Mouse (Mus musculus): ENCODE results near the gene Hacl1. TPM values are rescaled to one million over a fixed set of nuclear protein-coding genes. Genes with fewer than 3 reads are reported as not detected.

Hacl1 gene
- polyA plus RNA-seq, 1 experiment from 2014 or later, result 13.4 TPM

GRCm38 (mm10) chr14:31577966-31578735, 62.9 kb downstream of the Hacl1 start:
- H3K4me2 ChIP-seq (ENCODE audit: low read depth, low read length), result no peak overlapping the region
- no peaks in the 10 kb centered on the region for H3K9me3 ChIP-seq (ENCODE audit: control insufficient read depth, low read length)
- WGBS, result 41% methylated on average over 9 of the region's 9 CpGs
- DNase-seq (ENCODE audit: low spot score), result no peak
- H3K27ac ChIP-seq (replicated peaks; ENCODE audit: low read depth, low read length), result no peak overlapping the region
- no peak for ATAC-seq (ENCODE audit: low read depth)
- no peaks in the 10 kb centered on the region for H3K27me3 ChIP-seq (replicated peaks; ENCODE audit: control insufficient read depth, insufficient read depth, low read length)
- no peak overlapping the region for H3K9ac ChIP-seq (ENCODE audit: low read depth, low read length)
- no peak overlapping the region for H3K4me3 ChIP-seq (ENCODE audit: low read depth, low read length)
- H3K36me3 ChIP-seq (ENCODE audit: control insufficient read depth, insufficient read depth, low read length), result no peaks in the 10 kb centered on the region
- peaks cover 16% of the 10 kb centered on the region for H3K4me1 ChIP-seq (ENCODE audit: control insufficient read depth, insufficient read depth, low read length)

- Histone ChIP-seq H3K36me3 (ENCODE audit: control insufficient read depth, insufficient read depth, low read length) (no peaks in the 10 kb centered on the region), H3K27ac (replicated peaks; ENCODE audit: low read depth, low read length) (no peak overlapping the region), H3K27me3 (replicated peaks; ENCODE audit: control insufficient read depth, insufficient read depth, low read length) (no peaks in the 10 kb centered on the region), H3K9ac (ENCODE audit: low read depth, low read length) (no peak overlapping the region), H3K4me1 (ENCODE audit: control insufficient read depth, insufficient read depth, low read length) (peaks cover 16% of the 10 kb centered on the region), H3K4me2 (ENCODE audit: low read depth, low read length) (no peak overlapping the region), H3K9me3 (ENCODE audit: control insufficient read depth, low read length) (no peaks in the 10 kb centered on the region), H3K4me3 (ENCODE audit: low read depth, low read length) (no peak overlapping the region)
- DNase-seq (ENCODE audit: low spot score) (no peak), ATAC-seq (ENCODE audit: low read depth) (no peak)
- WGBS, result 45% methylated on average over 10 of the region's 10 CpGs
Measured at GRCm38 (mm10) chr14:31576846-31577697, 64.0 kb downstream of the Hacl1 start.

- no peak overlapping the region for H3K27ac ChIP-seq (replicated peaks; ENCODE audit: low read depth, low read length)
- no peak for DNase-seq (ENCODE audit: low spot score)
- H3K9me3 ChIP-seq (ENCODE audit: control insufficient read depth, low read length), result no peaks in the 10 kb centered on the region
- 67% methylated on average over 9 of the region's 9 CpGs for WGBS
- H3K4me3 ChIP-seq (ENCODE audit: low read depth, low read length), result no peak overlapping the region
- ATAC-seq (ENCODE audit: low read depth), result peak; percentile 36; the same call in 1 of the 2 replicates
- no peak overlapping the region for H3K4me2 ChIP-seq (ENCODE audit: low read depth, low read length)
- H3K27me3 ChIP-seq (replicated peaks; ENCODE audit: control insufficient read depth, insufficient read depth, low read length), result no peaks in the 10 kb centered on the region
- peak overlapping the region; percentile 27; the same call in 1 of the 2 replicates for H3K9ac ChIP-seq (ENCODE audit: low read depth, low read length)
- H3K36me3 ChIP-seq (ENCODE audit: control insufficient read depth, insufficient read depth, low read length), result no peaks in the 10 kb centered on the region
- peaks cover 16% of the 10 kb centered on the region for H3K4me1 ChIP-seq (ENCODE audit: control insufficient read depth, insufficient read depth, low read length)
Measured at GRCm38 (mm10) chr14:31575866-31576265, 65.2 kb downstream of the Hacl1 start.

GRCm38 (mm10) chr14:31574903-31575665, 66.0 kb downstream of the Hacl1 start:
- Histone ChIP-seq H3K27ac (replicated peaks; ENCODE audit: low read depth, low read length) (no peak overlapping the region), H3K36me3 (ENCODE audit: control insufficient read depth, insufficient read depth, low read length) (no peaks in the 10 kb centered on the region), H3K9ac (ENCODE audit: low read depth, low read length) (no peak overlapping the region), H3K27me3 (replicated peaks; ENCODE audit: control insufficient read depth, insufficient read depth, low read length) (no peaks in the 10 kb centered on the region), H3K4me2 (ENCODE audit: low read depth, low read length) (no peak overlapping the region), H3K9me3 (ENCODE audit: control insufficient read depth, low read length) (no peaks in the 10 kb centered on the region), H3K4me1 (ENCODE audit: control insufficient read depth, insufficient read depth, low read length) (peaks cover 16% of the 10 kb centered on the region), H3K4me3 (ENCODE audit: low read depth, low read length) (no peak overlapping the region)
- DNase-seq (ENCODE audit: low spot score) (no peak), ATAC-seq (ENCODE audit: low read depth) (no peak)
- 87% methylated on average over 18 of the region's 18 CpGs for WGBS

- no peak for DNase-seq (ENCODE audit: low spot score)
- peaks cover 13% of the 10 kb centered on the region for H3K4me1 ChIP-seq (ENCODE audit: control insufficient read depth, insufficient read depth, low read length)
- H3K36me3 ChIP-seq (ENCODE audit: control insufficient read depth, insufficient read depth, low read length), result no peaks in the 10 kb centered on the region
- no peak overlapping the region for H3K4me2 ChIP-seq (ENCODE audit: low read depth, low read length)
- H3K9ac ChIP-seq (ENCODE audit: low read depth, low read length), result no peak overlapping the region
- no peaks in the 10 kb centered on the region for H3K9me3 ChIP-seq (ENCODE audit: control insufficient read depth, low read length)
- no peak overlapping the region for H3K27ac ChIP-seq (replicated peaks; ENCODE audit: low read depth, low read length)
- no peak overlapping the region for H3K4me3 ChIP-seq (ENCODE audit: low read depth, low read length)
- 73% methylated on average over 9 of the region's 9 CpGs for WGBS
- H3K27me3 ChIP-seq (replicated peaks; ENCODE audit: control insufficient read depth, insufficient read depth, low read length), result no peaks in the 10 kb centered on the region
- no peak for ATAC-seq (ENCODE audit: low read depth)
Measured at GRCm38 (mm10) chr14:31572561-31573175, 68.4 kb downstream of the Hacl1 start.

- Histone ChIP-seq H3K27me3 (replicated peaks; ENCODE audit: control insufficient read depth, insufficient read depth, low read length) (no peaks in the 10 kb centered on the region), H3K4me1 (ENCODE audit: control insufficient read depth, insufficient read depth, low read length) (0 out of 2 replicates have a peak, but pooled peaks cover 3% of the 10 kb centered on the region), H3K36me3 (ENCODE audit: control insufficient read depth, insufficient read depth, low read length) (no peaks in the 10 kb centered on the region), H3K27ac (replicated peaks; ENCODE audit: low read depth, low read length) (no peak overlapping the region), H3K9me3 (ENCODE audit: control insufficient read depth, low read length) (no peaks in the 10 kb centered on the region), H3K4me3 (ENCODE audit: low read depth, low read length) (no peak overlapping the region), H3K4me2 (ENCODE audit: low read depth, low read length) (no peak overlapping the region), H3K9ac (ENCODE audit: low read depth, low read length) (no peak overlapping the region)
- ATAC-seq (ENCODE audit: low read depth), result no peak
- DNase-seq (ENCODE audit: low spot score), result no peak
- WGBS, result 78% methylated on average over 5 of the region's 5 CpGs
Measured at GRCm38 (mm10) chr14:31571419-31571818, 69.7 kb downstream of the Hacl1 start.

GRCm38 (mm10) chr14:31570131-31570951, 70.7 kb downstream of the Hacl1 start:
- Histone ChIP-seq H3K4me3 (ENCODE audit: low read depth, low read length) (no peak overlapping the region), H3K27me3 (replicated peaks; ENCODE audit: control insufficient read depth, insufficient read depth, low read length) (no peaks in the 10 kb centered on the region), H3K9me3 (ENCODE audit: control insufficient read depth, low read length) (no peaks in the 10 kb centered on the region), H3K9ac (ENCODE audit: low read depth, low read length) (no peak overlapping the region), H3K27ac (replicated peaks; ENCODE audit: low read depth, low read length) (no peak overlapping the region), H3K4me2 (ENCODE audit: low read depth, low read length) (no peak overlapping the region), H3K4me1 (ENCODE audit: control insufficient read depth, insufficient read depth, low read length) (no peaks in the 10 kb centered on the region), H3K36me3 (ENCODE audit: control insufficient read depth, insufficient read depth, low read length) (no peaks in the 10 kb centered on the region)
- 70% methylated on average over 6 of the region's 6 CpGs for WGBS
- DNase-seq (ENCODE audit: low spot score), result no peak
- no peak for ATAC-seq (ENCODE audit: low read depth)

Data from embryonic facial prominence, embryonic 14.5 days (tissue).